Mouse (Mus musculus): ENCODE measurements around the gene Tbc1d4. TPM values are rescaled to one million over a fixed set of nuclear protein-coding genes. Genes with fewer than 3 reads are reported as not detected.

Tbc1d4 gene
- polyA plus RNA-seq, 1 experiment from 2014 or later: 5.9 TPM

DNA sequence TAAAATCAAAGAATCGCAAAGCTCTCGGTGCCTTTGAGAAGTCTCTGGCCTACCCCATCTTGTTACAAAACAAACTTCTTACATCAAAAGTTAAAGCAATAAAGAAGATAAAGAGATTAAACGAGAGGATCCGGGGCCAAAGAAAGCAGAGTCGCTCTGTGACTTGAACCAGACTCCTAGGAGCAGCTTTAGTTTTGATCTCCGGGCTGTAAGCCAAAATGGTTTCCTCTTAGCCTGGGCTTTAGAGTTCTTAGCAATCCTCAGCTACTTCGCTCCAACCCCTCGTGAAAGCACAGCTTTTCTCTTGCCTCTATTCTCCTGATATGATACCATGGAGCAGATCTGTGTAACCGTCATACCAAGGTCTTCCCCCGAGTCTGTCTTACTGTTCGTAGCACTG lies 95.8 kb downstream of the Tbc1d4 start:
- 87% methylated on average over 11 of the region's 11 CpGs for WGBS

DNA sequence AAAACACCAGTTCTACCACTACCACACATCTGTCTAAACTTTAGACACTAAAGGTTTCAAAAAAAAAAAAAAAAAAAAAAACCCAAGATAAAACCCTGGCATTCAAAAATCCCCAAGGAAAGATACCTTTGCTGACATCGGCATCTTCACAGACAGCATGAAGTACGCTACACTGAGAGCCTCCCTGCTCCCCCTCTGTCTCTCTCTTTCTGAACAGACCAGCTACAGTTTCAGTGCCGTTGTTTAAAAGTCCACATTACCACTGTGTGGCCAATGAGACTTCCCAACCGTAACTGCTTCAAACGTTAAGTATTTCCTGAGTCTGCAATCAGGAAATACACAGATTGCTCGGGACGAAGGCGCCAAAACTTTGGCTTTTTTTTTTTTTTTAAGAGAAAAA lies 97.6 kb downstream of the Tbc1d4 start:
- H3K4me3 ChIP-seq (replicated peaks; ENCODE audit: low read length): no peak overlapping the region
- H3K27me3 ChIP-seq (ENCODE audit: control insufficient read depth, insufficient read depth, low read length): no peaks in the 10 kb centered on the region
- ATAC-seq (ENCODE audit: low FRiP score) (no peak), DNase-seq (ENCODE audit: low spot score) (no peak)
- H3K36me3 ChIP-seq (replicated peaks; ENCODE audit: control insufficient read depth, insufficient read depth): no peaks in the 10 kb centered on the region
- no peaks in the 10 kb centered on the region for H3K9me3 ChIP-seq (ENCODE audit: control insufficient read depth, low read length)
- H3K27ac ChIP-seq: no peak overlapping the region
- no peaks in the 10 kb centered on the region for H3K4me1 ChIP-seq (replicated peaks; ENCODE audit: control insufficient read depth, insufficient read depth, low read length)
- H3K4me2 ChIP-seq (replicated peaks): no peak overlapping the region
- 76% methylated on average over 8 of the region's 8 CpGs for WGBS
- no peak overlapping the region for H3K9ac ChIP-seq

More for the DNA sequence above, 95.8 kb downstream of the Tbc1d4 start:
- DNase-seq (ENCODE audit: low spot score) (no peak), ATAC-seq (ENCODE audit: low FRiP score) (no peak)
- Histone ChIP-seq H3K9ac (no peak overlapping the region), H3K4me3 (replicated peaks; ENCODE audit: low read length) (no peak overlapping the region), H3K4me1 (replicated peaks; ENCODE audit: control insufficient read depth, insufficient read depth, low read length) (no peaks in the 10 kb centered on the region), H3K9me3 (ENCODE audit: control insufficient read depth, low read length) (no peaks in the 10 kb centered on the region), H3K27me3 (ENCODE audit: control insufficient read depth, insufficient read depth, low read length) (no peaks in the 10 kb centered on the region), H3K36me3 (replicated peaks; ENCODE audit: control insufficient read depth, insufficient read depth) (no peaks in the 10 kb centered on the region), H3K27ac (no peak overlapping the region), H3K4me2 (replicated peaks) (no peak overlapping the region)

DNA sequence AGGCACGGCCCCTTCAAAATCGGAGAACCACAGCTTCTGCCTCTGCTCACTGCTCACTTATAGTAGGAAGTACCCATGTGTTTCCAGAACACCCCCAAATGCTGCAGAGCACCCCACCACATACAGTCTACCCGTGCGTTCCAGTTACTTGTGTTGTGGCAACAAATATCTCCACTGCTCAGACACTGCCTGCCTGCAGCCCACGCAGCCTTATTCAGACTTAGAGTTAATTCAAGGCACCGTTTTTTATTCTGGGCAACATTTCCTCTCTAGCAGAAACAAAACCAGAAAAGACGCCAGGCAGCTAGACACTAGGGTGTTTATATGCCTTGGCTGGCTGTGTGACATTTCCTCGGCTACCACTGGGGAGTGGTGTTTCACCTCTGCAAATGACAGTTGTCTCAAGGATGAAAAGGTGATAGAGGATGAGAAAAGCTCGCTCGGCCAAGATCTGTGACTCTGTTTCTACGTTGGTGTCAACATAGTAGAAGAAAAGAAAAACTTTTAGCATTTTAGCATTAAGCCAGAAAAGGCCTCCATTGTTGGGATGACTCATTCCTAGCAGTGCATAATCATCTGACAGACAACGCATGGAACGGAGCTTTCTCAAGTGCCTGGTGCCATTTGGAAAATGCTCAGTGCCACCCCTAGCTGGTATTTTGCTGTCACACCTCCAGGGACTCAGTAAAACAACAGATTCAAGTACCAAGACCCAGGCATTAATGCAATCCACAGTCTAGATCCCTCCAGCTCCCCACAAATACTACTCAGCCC lies 98.3 kb downstream of the Tbc1d4 start:
- Histone ChIP-seq H3K9ac (no peak overlapping the region), H3K4me3 (replicated peaks; ENCODE audit: low read length) (no peak overlapping the region), H3K27ac (0 out of 2 replicates have a peak overlapping the region, but pooled peaks have one; percentile 14), H3K4me2 (replicated peaks) (no peak overlapping the region), H3K36me3 (replicated peaks; ENCODE audit: control insufficient read depth, insufficient read depth) (no peaks in the 10 kb centered on the region), H3K9me3 (ENCODE audit: control insufficient read depth, low read length) (no peaks in the 10 kb centered on the region), H3K27me3 (ENCODE audit: control insufficient read depth, insufficient read depth, low read length) (no peaks in the 10 kb centered on the region), H3K4me1 (replicated peaks; ENCODE audit: control insufficient read depth, insufficient read depth, low read length) (no peaks in the 10 kb centered on the region)
- WGBS: 79% methylated on average over 13 of the region's 13 CpGs
- DNase-seq (ENCODE audit: low spot score): no peak
- no peak; the same call in 1 of the 2 replicates for ATAC-seq (ENCODE audit: low FRiP score)

DNA sequence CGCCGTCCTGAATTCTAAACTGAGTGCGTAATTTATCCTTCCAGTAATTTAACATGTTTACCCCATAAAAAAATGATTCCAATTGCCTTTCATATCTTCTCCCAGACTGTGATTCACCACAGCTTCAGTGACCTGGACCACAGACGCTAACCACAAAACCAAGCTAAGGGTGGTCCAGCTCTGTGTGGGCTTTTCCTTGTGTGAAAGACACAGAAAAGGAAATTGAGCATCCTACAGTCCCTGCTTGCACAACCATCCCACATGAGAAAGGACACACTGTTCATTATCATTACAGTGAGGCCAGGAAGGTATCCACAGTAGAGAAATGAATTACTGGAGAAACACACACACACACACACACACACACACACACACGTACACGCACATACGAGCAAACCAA lies 99.2 kb downstream of the Tbc1d4 start:
- 89% methylated on average over 7 of the region's 7 CpGs for WGBS
- H3K27me3 ChIP-seq (ENCODE audit: control insufficient read depth, insufficient read depth, low read length): no peaks in the 10 kb centered on the region

DNA sequence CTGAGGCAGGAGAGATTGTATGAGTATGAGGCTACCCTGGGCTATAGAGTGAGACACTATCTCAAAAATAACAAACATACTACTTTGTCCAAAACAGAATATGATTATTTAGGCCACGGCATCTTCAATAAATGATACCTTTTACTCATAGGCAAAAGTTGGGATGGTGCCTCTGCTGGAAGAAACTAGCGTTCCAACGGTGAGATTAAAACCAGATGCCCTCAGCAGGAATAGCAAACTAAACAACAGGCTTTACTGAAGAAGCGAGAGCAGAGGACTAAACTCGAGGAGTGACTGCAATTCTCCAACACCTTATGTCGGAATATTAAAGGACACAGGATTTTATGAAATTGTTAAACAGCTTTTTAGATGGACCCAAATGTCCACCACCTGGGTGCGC lies 101.0 kb downstream of the Tbc1d4 start:
- ATAC-seq (ENCODE audit: low FRiP score) (no peak), DNase-seq (ENCODE audit: low spot score) (no peak)
- Histone ChIP-seq H3K9ac (no peak overlapping the region), H3K36me3 (replicated peaks; ENCODE audit: control insufficient read depth, insufficient read depth) (no peaks in the 10 kb centered on the region), H3K27me3 (ENCODE audit: control insufficient read depth, insufficient read depth, low read length) (no peaks in the 10 kb centered on the region), H3K4me1 (replicated peaks; ENCODE audit: control insufficient read depth, insufficient read depth, low read length) (no peaks in the 10 kb centered on the region), H3K9me3 (ENCODE audit: control insufficient read depth, low read length) (no peaks in the 10 kb centered on the region), H3K4me3 (replicated peaks; ENCODE audit: low read length) (no peak overlapping the region), H3K4me2 (replicated peaks) (no peak overlapping the region), H3K27ac (no peak overlapping the region)
- WGBS: 89% methylated on average over 7 of the region's 7 CpGs

More for the DNA sequence above, 99.2 kb downstream of the Tbc1d4 start:
- ATAC-seq (ENCODE audit: low FRiP score) (no peak), DNase-seq (ENCODE audit: low spot score) (no peak)
- Histone ChIP-seq H3K36me3 (replicated peaks; ENCODE audit: control insufficient read depth, insufficient read depth) (no peaks in the 10 kb centered on the region), H3K4me3 (replicated peaks; ENCODE audit: low read length) (no peak overlapping the region), H3K27ac (no peak overlapping the region), H3K9ac (no peak overlapping the region), H3K4me1 (replicated peaks; ENCODE audit: control insufficient read depth, insufficient read depth, low read length) (no peaks in the 10 kb centered on the region), H3K9me3 (ENCODE audit: control insufficient read depth, low read length) (no peaks in the 10 kb centered on the region), H3K4me2 (replicated peaks) (no peak overlapping the region)

DNA sequence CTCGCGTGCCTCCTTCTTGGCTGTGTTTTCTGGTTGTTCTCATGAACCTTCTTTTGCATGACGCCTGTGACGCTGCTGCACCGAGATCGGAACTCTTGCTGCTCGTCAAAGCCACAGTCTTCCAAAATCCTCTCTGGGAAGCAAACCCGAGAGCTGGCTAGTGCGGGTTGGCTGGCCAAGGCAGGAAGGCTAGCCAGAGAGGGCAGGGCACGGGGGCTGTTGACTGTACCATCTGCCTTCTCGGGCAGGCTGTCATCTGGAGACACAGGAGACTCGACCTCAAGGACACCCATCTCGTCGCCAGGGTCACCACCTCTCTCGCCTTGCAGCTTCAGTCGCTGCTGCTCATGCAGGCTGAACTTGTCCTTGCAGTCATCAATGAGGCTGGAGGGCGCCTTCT lies 101.8 kb downstream of the Tbc1d4 start:
- ATAC-seq (ENCODE audit: low FRiP score) (no peak), DNase-seq (ENCODE audit: low spot score) (no peak)
- no peak overlapping the region for H3K4me2 ChIP-seq (replicated peaks)
- no peak overlapping the region for H3K4me3 ChIP-seq (replicated peaks; ENCODE audit: low read length)
- H3K36me3 ChIP-seq (replicated peaks; ENCODE audit: control insufficient read depth, insufficient read depth): no peaks in the 10 kb centered on the region
- no peak overlapping the region for H3K27ac ChIP-seq
- no peak overlapping the region for H3K9ac ChIP-seq
- no peaks in the 10 kb centered on the region for H3K9me3 ChIP-seq (ENCODE audit: control insufficient read depth, low read length)
- WGBS: 85% methylated on average over 17 of the region's 17 CpGs
- H3K4me1 ChIP-seq (replicated peaks; ENCODE audit: control insufficient read depth, insufficient read depth, low read length): no peaks in the 10 kb centered on the region
- no peaks in the 10 kb centered on the region for H3K27me3 ChIP-seq (ENCODE audit: control insufficient read depth, insufficient read depth, low read length)

DNA sequence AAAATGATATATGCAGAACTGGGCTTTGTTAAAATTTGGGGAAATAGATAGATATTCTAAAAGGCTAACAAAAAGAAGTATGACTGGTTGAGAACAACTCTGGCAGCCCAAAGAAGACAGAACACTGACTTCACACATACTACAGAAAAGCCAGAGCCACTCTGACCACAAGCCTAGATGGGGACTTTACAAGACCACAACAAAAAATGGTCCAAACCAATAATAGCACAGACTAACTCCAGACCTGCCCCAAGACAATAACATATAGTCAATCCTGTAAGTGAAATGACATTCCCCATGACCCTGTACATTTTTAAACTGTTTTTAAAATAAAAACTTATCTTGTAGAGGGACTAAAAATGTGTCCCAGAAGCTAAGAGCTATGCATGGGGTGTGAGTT lies 103.2 kb downstream of the Tbc1d4 start:
- Histone ChIP-seq H3K9me3 (ENCODE audit: control insufficient read depth, low read length) (no peaks in the 10 kb centered on the region), H3K4me2 (replicated peaks) (no peak overlapping the region), H3K4me3 (replicated peaks; ENCODE audit: low read length) (no peak overlapping the region), H3K27me3 (ENCODE audit: control insufficient read depth, insufficient read depth, low read length) (no peaks in the 10 kb centered on the region), H3K4me1 (replicated peaks; ENCODE audit: control insufficient read depth, insufficient read depth, low read length) (peaks cover 5% of the 10 kb centered on the region; the same call in 1 of the 2 replicates), H3K36me3 (replicated peaks; ENCODE audit: control insufficient read depth, insufficient read depth) (no peaks in the 10 kb centered on the region), H3K27ac (no peak overlapping the region), H3K9ac (no peak overlapping the region)
- ATAC-seq (ENCODE audit: low FRiP score) (no peak), DNase-seq (ENCODE audit: low spot score) (no peak)

DNA sequence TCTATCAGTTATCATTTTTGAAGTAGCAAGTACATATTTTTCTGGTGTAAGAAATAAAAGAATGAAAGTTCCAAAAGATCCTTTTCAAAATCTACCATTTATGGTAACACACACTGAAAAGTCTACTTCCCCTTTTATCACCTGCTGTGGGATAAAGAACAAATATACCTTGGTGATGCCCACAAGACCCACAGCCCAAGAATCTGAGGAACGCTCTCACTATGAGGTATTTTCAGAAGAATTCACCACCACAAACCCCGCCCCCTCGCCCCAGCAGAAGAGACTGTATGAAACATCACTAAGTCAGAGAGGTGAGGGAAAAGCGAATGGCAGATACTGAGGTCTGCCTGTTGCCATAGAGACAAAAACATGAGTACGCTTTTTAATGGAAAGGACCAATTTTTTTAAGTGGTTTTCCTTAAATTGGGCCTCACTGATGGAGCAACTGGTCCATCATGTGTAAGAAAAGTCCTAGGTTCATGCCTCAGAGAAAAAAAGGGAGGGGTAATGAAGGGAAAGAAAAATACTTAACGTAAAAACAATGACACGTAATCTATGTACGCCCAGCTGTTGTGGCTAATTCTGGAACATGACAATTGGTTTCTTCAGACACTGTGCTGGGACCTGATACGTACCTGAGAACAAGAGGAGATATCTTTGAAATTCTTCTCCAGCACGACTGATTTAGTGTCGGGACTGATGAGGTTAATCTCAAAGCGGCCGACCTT lies 104.4 kb downstream of the Tbc1d4 start:
- Histone ChIP-seq H3K4me1 (replicated peaks; ENCODE audit: control insufficient read depth, insufficient read depth, low read length) (peaks cover 5% of the 10 kb centered on the region; the same call in 1 of the 2 replicates), H3K9ac (no peak overlapping the region), H3K9me3 (ENCODE audit: control insufficient read depth, low read length) (no peaks in the 10 kb centered on the region), H3K36me3 (replicated peaks; ENCODE audit: control insufficient read depth, insufficient read depth) (no peaks in the 10 kb centered on the region), H3K27me3 (ENCODE audit: control insufficient read depth, insufficient read depth, low read length) (no peaks in the 10 kb centered on the region), H3K4me2 (replicated peaks) (no peak overlapping the region), H3K4me3 (replicated peaks; ENCODE audit: low read length) (no peak overlapping the region), H3K27ac (no peak overlapping the region)
- 95% methylated on average over 13 of the region's 13 CpGs for WGBS
- no peak for ATAC-seq (ENCODE audit: low FRiP score)
- DNase-seq (ENCODE audit: low spot score): no peak

DNA sequence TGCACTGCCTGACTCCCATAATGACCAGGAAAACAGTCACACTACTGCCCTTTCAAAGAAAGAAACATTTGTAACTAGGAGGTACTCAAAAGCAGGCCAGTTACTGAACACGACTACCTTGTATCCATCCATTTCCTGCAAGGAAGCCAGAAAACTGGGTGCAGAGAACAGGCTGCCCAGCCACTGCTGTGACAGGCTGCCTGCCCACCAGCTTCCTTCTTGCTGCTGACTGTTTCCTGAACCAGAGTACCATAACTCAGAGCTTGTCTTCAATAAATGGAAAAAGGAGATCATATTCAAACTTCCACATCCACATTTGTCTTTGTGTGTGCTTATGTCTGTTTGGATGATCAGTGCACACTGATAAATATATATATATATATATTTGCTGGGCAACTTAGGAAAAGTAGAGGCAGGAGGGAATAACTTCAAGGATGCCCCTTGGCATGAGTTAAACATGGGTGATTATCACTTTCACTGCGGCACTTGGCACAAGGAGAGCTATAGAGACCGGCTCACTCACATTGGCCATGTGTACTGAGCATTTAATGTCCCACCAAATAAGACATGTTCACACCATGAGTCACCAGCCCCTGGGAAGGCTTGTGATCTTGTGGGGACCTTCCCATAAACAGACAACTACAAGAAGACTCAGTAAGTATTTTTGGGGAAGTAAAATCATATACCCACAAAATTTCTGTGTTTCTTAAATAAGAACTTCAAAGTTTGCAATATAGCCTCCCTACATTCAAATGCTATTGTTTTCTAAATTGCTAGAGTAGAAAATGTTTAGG lies 105.6 kb downstream of the Tbc1d4 start:
- no peak overlapping the region for H3K9ac ChIP-seq
- no peak overlapping the region for H3K27ac ChIP-seq
- no peaks in the 10 kb centered on the region for H3K36me3 ChIP-seq (replicated peaks; ENCODE audit: control insufficient read depth, insufficient read depth)
- no peak overlapping the region for H3K4me3 ChIP-seq (replicated peaks; ENCODE audit: low read length)
- ATAC-seq (ENCODE audit: low FRiP score) (no peak), DNase-seq (ENCODE audit: low spot score) (no peak)
- H3K4me2 ChIP-seq (replicated peaks): no peak overlapping the region
- H3K4me1 ChIP-seq (replicated peaks; ENCODE audit: control insufficient read depth, insufficient read depth, low read length): peaks cover 5% of the 10 kb centered on the region; the same call in 1 of the 2 replicates
- 84% methylated on average over 3 of the region's 3 CpGs for WGBS
- H3K27me3 ChIP-seq (ENCODE audit: control insufficient read depth, insufficient read depth, low read length): no peaks in the 10 kb centered on the region
- no peaks in the 10 kb centered on the region for H3K9me3 ChIP-seq (ENCODE audit: control insufficient read depth, low read length)

Data from hindbrain, embryonic 14.5 days (tissue).